Mouse (Mus musculus): ENCODE measurements around the gene Ofcc1.

DNA sequence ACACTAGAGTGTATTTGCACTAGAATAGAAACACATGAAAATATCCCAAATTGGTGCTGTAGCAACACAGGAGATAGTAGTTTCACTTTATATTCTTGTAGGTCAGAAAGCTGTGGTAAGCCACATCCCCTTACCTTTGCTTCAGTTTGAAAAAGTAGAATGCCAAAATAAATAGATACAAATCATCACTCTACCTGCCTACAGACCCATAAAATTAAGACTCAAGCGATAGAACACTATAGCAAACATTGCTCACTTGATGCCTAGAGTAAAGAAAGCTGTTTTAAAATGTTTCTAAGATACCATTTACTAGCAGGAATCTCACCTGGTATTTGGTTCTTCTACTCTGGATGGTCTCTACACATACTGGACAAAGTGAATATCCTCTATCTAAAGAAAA is 331.8 kb downstream of the Ofcc1 start:
- no peak for TF ChIP-seq EP300 (IDR thresholded peaks at IDR 0.05; ENCODE audit: low read depth)
- no peak for TF ChIP-seq CTCF (IDR thresholded peaks at IDR 0.05; ENCODE audit: low read depth)
